Mouse (Mus musculus) layer of hippocampus, postnatal 14 days (tissue): ENCODE results near the gene Erbb3. TPM values are rescaled to one million over a fixed set of nuclear protein-coding genes. Genes with fewer than 3 reads are reported as not detected.
"Not testable (repeated sequence)": the region's sequence is repeated elsewhere in the genome, so short reads cannot be mapped to it uniquely, and the experiment has no call there.

Experiments used
- DNase-seq, 2 experiments: peaks; one replicate each; pipeline ENCODE4 v3.0.0; 2021 to 2022; ENCODE audit warnings: low spot score in 2 of 2, mixed read lengths in 1 of 2
- long read RNA-seq, 2 experiments: library from polyadenylated mRNA; stranded (forward); transcript quantifications; one replicate each; pipeline ENCODE4 v2.0.0; 2021
- total RNA-seq, 2 experiments: library from RNA; stranded (reverse); gene quantifications; 2 replicates each; pipeline ENCODE4 v1.2.3; 2021

Gene Erbb3
- total RNA-seq, result 1 to 10 TPM; 5.6 to 6.5 TPM
- long read RNA-seq, experiment 1, full-length matches to known transcripts, result 1 of 6 reads
- long read RNA-seq, experiment 1, partial matches to known transcripts, result 3 of 6 reads
- long read RNA-seq, experiment 1, other reads (novel, unspliced or antisense), result 2 of 6 reads
- long read RNA-seq, experiment 2, partial matches to known transcripts, result 2 of 2 reads
- long read RNA-seq, experiment 2, other reads (novel, unspliced or antisense), result 0 of 2 reads

DNA sequence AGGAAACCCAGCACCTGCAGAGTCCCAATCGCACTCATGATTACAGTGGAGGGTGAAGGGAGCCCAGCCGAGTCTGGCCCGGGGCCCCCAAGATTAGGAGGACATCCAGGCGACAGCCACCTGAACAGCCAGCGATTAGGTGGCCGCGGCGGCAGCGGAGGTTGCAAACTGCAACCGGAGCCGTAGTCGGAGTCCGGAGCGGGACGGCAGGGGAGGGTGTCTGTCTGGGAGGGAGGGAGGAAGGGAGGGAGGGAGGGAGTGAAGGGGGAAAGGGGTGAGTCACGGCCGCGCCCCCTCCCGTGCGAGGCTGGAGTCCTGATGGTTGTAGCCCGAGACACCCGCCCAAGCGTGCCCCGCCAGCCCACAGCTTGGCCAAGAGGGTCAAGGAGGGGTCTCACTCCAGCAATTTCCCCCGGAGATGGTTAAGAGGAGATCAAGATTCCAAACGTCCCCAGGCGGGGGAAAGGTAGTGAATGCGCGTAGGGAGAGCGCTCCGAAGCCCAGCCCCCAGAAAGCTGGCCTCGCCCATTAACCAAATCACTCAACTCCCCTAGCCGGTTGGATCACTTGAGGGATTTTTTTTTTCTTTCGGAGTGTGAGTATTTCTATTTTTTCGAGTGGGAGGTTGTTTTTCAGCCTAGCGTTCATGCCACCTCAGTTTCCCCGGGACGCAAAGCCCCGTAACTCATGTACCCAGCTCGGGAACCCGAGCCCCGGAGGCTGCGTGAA lies at the start of gene Erbb3:
Gene Erbb3, minus strand, starts transcription at position 189 of the 729 bp plus-strand sequence.
- no peak for DNase-seq

DNA sequence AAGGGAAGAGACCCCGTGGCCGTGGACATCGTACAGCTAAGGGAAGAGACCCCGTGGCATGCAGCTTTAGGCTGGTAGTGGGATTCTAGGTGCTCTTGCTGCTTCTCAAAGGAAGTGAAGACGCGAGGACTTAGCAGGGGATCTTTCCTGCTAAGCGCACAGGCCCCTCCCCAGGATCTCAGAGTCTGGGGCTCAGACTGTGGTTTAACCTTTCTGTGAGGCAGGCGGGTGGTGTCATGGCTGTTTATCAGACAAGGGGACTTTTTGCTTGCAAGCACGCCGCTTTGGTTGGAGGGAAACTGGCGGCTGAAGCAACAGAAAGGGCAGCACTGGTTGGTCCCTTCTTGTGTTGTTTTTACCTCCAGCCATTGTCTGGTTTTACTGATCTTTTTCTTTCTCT lies 47.6 kb upstream of the Erbb3 start:
- no peak for DNase-seq

DNA sequence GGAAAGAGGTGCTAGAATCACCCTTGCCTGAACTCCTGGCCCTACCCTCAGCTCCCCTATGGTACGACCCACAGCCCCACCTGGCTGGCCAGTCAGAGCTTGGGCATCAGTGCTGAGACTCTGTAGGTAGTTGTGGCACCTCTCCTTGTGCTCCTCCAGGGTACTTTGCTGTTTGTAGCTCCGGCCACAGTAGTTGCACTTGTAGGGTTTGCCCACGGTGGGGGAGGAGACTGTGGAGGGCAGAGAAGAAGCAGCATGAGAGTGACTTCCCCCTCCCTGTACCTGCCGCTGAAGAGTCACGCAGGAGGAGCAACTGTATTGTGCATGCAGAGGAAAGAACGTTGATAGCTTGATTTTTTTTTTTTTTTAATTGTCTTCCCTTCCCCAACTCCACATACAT lies 47.1 kb upstream of the Erbb3 start:
- DNase-seq, result no peak

DNA sequence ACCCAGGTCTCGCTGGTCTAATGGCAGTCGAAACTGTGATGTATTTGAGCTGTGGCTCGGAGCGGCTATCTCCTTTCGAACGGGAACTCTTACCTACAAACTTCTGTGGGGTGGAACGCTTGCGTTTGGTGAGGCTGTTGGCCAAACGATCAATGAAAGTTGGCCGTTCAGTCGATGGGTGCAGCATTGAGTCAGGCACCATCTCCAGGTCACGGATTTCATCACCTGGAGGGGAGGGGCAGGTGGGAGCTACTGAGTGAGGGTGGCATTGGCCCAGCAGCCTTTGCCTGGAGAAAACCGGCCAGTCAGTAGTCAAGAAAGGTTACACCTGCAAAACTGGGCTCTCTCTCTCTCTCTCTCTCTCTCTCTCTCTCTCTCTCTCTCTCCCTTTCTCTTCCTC lies 46.2 kb upstream of the Erbb3 start:
- DNase-seq, result no peak

DNA sequence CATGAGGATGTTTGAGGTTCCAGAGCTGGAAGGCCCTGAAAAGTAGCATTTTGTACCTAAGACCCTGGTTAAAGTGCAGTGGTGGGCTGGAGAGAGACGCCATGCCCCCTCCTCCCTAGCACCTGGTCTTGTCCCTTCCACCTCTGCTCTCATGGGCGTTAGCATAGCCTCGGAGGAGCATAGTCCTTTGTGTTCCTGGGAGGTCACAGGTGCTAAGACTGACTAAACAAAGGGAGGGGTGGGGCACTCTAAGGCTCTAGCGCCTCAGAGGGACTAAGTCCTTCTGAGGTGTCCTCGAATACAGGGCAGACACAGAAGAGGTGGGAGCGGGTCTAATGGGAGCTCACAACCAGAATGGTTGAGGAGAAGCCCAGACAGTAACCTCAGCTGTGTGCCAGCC lies 42.1 kb upstream of the Erbb3 start:
- DNase-seq, result no peak

DNA sequence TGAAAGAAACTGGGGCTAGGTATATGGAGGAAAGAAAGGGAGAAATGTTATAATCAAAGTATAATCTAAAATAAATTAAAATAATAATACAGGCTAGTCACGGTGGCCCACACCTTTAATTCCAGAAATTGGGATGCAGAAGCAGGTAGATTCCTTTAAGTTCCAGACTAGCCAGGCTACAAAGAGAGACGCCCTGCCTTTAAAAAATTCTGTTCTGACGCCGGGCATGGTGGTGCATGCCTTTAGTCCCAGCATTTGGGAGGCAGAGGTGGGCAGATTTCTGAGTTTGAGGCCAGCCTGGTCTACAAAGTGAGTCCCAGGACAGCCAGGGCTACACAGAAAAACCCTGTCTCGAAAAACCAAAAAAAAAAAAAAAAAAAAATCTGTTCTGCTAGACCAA lies 40.9 kb upstream of the Erbb3 start:
- not testable (repeated sequence) for DNase-seq

DNA sequence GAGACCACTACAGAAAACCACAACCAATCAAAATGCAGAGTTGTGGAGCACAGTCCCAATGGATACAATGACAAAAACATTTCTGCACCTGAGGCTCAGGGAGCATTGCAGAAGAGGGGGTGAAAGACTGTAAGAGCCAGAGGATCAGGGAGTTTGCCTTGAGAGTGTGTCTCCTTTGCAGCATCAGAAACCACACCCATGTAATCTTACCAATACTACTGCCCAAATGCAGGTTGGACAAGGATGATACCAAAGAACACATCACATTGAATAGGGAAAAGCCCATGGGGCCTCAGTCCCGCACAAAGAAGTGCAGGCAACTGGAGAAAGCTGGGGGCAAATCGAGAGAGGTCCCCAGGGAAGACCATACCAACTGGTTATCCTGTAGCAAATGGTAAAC lies 40.3 kb upstream of the Erbb3 start:
- DNase-seq, result no peak

DNA sequence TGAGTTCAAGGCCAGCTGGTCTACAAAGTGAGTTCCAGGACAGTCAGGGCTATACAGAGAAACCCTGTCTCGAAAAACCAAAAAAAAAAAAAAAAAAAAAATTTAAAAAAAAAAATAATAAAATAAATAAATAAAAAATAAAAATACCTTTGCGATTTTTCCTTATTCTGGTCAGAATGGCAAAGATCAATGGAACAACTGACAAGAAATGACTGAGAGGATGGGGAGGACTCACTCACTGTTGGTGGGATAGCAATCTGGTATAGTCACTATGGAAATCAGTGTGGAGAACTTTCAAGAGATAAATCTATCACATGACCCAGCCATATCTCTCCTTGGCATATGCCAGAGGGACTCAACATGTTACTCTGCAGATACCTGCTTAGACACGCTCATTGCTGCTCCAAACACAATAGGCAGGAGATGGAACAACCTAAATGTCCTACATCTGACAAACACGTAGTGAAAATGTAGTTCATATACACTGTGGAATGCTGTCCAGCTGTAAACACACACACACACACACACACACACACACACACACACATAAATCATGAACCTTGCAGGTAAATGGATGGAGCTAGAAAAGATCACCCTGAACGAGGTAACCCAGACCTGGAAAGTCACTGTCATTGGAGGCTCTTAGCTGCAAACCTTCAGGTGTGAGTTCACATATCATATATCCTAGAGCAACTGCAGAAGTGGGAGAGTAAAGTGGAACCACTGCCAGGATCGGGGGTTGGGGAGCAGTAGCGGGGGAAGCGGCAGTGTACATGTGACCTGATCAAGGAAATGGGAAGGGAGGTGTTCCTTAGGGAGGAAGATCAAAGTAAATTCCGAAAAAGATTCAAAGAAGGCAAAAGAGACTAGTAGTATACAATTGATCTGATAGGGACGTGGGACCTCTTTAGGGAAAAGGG lies 38.2 kb upstream of the Erbb3 start:
- DNase-seq, result no peak

DNA sequence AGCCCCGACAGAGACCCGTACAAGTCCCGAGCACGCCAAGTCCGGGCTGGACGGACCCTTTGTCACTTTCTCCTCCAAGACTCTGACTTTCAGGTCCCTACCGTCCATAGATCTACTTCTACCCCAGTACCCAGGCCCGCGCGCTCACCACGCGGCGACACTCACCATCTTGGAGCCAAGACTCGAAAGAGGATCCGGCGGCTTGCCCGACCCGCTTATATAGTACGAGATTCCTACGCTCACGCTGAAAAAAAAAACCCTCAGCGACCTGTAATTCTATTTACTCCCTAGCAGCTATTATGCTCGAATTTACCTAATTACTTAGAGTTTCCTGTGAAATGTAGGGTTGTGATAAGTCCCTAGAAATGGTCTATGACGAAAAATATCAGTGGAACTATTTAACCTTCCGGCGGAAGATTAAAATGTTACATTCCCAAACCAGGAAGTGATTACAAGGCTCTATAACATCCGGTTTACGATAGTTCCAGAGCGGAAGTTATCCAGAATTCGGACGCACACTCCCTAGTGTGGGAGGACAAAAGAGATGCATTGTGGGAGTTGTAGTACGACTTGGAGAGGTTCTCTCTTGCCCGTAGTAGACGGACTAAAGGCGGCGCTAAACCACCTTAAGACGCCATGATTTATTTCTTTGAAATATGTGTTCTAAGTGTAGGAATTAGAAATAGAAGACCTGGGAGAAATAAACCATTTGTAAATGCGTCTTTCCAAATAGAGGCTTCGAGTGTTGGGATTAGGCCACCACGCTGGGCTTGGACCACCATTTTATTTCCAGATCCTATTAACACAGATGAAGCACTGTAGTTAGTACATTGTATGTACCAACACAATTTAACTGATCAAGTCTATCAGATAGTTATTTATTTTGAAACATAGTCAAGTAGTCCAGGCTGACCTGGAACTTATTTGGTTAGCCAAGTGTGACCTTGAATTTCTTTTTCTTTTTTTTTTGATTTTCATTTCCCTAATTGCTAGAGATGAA lies 37.2 kb upstream of the Erbb3 start, which contains the start of gene Rps26:
Gene Rps26, minus strand, starts transcription at position 437 of the 1,000 bp plus-strand sequence.
- DNase-seq, result peak; percentile 85 to 98

DNA sequence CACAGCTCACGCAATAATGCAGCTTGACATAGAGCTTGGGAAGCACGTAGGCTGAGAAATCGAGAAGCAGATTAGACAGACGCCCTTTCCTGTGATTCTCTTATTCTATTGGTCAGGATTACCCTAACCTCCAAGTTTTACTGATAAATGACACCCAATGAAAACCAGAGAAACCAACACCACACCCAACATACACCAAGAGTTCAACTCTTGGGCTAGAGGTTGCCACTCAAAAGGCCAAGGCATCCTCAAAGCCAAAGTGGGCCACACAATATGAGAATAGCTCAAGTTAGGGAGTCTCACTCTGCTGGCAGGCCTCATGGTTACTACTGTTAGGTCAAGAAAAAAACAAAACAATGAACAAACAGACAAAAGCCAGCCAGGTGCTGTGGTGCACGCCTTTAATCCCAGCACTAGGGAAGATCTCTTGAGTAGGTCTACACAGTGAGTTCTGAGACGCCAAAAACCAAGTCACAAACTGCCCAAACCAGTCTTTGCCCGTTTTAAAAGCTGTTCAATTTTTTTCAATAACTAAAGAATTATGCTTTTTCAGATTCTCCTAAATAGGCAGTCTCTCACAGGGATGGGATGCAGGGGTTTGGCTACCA lies 35.9 kb upstream of the Erbb3 start:
- no peak for DNase-seq

DNA sequence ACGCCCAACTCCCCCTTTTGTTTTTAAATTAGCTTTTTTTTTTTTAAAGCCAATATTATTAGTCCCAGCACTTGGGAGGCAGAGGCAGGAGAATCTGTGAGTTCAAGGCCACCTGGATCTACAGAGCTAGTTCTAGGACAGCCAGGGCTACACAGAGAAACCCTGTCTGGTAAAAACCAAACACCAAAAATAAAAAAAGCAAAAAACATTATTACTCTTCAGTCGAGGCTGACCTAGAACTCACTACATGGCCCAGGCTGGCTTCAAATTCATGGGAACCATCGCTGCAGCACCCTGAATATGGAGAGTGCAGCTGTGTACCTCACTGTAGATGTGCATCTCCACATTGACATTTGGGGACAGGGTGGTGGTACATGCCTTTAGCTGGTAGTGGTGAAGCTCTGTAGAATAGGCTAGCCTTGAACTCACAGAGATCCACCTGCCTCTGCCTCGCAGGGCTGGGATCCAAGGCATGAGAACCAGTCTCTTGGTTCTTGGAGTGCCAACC lies 33.7 kb upstream of the Erbb3 start:
- not testable (repeated sequence) for DNase-seq

DNA sequence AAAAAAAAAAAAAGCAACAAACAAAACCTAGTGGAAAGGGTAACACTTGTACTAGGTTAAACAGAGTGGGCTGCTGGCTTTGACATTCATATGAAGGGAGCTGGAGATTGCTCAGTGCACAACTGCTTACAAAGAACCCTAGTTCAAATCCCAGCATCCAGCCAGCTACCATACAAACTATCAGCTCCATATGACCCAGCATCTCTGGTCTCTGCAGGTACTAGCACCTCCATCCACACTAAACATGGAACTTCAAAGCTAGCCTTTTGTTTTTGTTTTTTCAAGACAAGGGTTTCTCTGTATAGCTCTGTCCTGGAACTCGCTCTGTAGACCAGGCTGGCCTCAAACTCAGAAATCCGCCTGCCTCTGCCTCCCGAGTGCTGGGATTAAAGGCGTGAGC lies 33.2 kb upstream of the Erbb3 start:
- no peak for DNase-seq

DNA sequence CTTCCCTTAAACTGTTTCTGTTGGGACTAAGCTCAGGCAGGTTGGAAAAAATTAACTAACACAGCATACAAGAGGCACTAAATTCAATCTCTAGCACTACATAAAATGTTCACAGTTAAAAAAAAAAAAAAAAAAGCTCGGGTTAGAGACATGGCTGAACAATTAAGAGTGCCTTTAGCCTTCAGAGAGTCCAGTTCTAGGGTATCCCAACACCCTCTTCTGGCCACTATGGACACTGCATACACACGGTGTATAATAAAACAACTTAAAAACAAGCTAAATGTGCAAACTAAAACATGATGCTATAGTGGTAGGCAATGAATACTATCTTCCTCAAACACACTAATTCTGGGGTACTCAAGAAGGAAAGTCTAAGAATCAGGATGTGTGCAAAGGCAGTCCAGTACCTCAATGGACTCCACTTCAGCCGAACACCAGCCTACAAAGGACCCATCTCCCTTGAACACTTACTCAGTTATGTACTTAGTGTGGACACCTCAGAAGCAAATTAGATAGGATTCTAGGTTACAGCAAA lies 32.6 kb upstream of the Erbb3 start:
- no peak for DNase-seq

DNA sequence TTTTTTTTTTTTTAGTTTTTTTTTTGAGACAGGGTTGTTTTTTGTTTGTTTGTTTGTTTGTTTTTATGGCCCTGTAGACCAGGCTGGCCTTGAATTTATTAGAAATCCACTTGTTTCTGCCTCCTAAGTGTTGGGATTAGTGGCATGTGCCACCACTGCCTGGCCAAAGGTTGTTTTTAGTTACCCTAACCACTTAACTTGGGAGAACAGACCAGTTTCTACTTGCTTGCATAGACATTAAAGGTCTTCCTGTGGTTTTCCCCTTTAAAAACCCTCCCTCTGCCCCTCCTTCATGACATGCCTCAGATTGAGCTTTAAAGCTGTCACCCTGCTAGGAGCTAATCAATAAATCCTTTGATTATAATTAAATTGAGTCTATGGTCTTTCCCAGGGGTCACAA lies 30.8 kb upstream of the Erbb3 start:
- DNase-seq, result no peak

DNA sequence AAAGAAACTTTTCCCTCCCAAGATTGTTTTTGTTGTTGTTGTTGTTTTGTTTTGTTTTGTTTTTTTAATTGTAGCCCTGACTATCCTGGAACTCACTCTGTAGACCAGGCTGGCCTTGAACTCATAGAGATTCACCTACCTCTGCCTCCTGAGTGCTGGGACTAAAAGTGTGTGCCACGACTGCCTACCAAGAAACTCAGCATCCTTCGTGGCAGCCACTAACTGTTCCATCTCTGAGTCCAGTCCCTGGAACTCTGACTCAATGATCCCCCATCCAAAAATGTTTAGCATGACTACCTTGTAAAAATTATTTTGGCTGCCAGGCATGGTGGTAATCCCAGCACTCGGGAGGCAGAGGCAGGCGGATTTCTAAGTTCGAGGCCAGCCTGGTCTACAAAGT lies 29.7 kb upstream of the Erbb3 start:
- DNase-seq, result not testable (repeated sequence)

DNA sequence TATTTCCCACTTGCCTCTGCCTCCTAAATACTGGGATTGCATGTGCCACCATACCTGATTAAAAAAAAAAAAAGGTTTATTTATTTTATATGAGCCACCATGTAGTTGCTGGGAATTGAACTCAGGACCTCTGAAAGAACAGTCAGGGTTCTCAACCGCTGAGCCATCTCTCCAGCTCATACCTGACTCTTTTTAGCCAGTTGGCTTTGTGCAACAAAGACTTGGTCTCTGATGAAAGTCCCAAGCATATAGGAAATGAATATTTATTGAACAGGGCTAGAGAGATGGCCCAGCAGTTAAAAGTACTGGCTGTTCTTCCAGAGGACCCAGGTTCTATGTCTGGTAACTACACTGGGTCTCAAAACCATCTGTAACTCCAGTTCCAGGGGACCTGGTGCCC lies 29.1 kb upstream of the Erbb3 start:
- DNase-seq, result no peak

DNA sequence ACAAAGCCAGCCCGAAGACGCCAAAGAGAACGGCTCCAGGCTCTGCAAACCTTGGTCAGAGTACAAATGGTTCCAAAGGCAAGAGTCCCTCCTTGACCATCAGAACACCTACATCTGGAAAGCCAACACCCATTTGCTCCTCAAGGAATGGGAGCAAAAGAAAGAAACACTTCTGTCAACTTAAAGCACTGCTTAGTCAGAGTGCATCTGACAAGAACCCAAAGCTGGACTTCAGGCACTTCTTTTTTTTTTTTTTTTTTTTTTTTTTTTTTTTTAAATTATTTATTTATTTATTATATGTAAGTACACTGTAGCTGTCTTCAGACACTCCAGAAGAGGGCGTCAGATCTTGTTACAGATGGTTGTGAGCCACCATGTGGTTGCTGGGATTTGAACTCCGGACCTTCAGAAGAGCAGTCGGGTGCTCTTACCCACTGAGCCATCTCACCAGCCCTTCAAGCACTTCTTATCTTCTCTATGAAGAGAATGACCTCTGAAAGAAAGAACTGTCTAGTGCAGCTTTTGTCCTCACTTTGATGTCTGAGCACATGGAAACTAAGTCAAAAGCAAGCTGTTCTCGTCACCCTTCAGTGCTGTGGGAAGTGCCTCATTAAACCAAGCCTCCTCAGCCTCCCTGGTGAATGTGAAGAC lies 26.5 kb upstream of the Erbb3 start:
- not testable (repeated sequence) for DNase-seq

DNA sequence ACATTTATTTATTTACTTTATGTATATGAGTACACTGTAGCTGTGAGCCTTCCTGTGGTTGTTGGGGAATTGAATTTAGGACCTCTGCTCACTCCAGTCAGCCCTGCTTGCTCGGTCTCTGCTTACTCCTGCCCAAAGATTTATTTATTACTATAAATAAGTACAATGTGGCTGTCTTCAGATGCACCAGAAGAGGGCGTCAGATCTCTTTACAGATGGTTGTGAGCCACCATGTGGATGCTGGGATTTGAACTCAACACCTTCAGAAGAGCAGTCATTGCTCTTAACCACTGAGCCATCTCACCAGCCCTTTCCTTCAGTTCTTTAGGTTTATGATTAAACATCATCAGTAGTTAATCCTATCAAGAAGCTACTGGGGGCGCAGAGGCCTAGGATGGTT lies 25.5 kb upstream of the Erbb3 start:
- DNase-seq, result no peak

DNA sequence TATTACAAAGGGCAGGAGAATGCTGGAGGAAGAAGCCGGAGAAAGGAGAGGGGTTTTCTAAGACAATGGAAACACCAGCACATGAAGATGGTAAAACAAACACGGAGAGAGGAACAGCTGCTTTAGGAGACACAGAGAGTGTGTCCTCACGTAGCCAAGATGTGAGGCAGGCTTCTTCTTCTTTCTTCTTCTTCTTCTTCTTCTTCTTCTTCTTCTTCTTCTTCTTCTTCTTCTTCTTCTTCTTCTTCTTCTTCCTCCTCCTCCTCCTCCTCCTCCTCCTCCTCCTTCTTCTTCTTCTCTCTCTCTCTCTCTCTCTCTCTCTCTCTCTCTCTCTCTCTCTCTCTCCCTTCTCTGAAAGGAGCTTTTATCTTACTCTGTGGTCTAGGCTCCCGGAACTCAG lies 24.4 kb upstream of the Erbb3 start:
- not testable (repeated sequence) for DNase-seq
